Mouse (Mus musculus): Measurements from ENCODE around the gene Alg5. TPM values are rescaled to one million over a fixed set of nuclear protein-coding genes. Genes with fewer than 3 reads are reported as not detected.

Gene Alg5
- polyA plus RNA-seq (2012; rRNA removed; ENCODE audit: low replicate concordance): 19.8 and 23.1 TPM in 2 replicates

GRCm38 (mm10) chr3:54735247-54736046, at the start of gene Alg5, which contains the start of gene Exosc8:
Alg5 (plus strand) TSS chr3:54735539.
Exosc8 (minus strand) TSS chr3:54735393.

GRCm38 (mm10) chr3:54692202-54693055, 42.9 kb upstream of the Alg5 start, which contains the start of gene Supt20:
Supt20 (plus strand) TSS chr3:54692807.

GRCm38 (mm10) chr3:54714253-54714652, 21.1 kb upstream of the Alg5 start, which contains the start of gene Gm21958:
Gm21958 (minus strand) TSS chr3:54714353.

GRCm38 (mm10) chr3:54755145-54756041, 20.1 kb downstream of the Alg5 start, which contains the start of gene Smad9:
Smad9 (plus strand) TSS chr3:54755582.

Other genes with a start within 250 kb of the Alg5 start
- gene Supt20, start 42.7 kb upstream of the Alg5 start, polyA plus RNA-seq (2012; rRNA removed; ENCODE audit: low replicate concordance): 41.4 and 61.6 TPM in 2 replicates
- gene Gm21958, start 21.2 kb upstream of the Alg5 start, polyA plus RNA-seq (2012; rRNA removed; ENCODE audit: low replicate concordance): not detected in 2 replicates
- gene Exosc8, start 146 bp upstream of the Alg5 start, polyA plus RNA-seq (2012; rRNA removed; ENCODE audit: low replicate concordance): 21.0 and 42.6 TPM in 2 replicates
- gene Smad9, start 20.0 kb downstream of the Alg5 start, polyA plus RNA-seq (2012; rRNA removed; ENCODE audit: low replicate concordance): 0.37 and 0.84 TPM in 2 replicates
- gene Rfxap, start 72.3 kb downstream of the Alg5 start, polyA plus RNA-seq (2012; rRNA removed; ENCODE audit: low replicate concordance): 16.3 and 24.1 TPM in 2 replicates
- 0.26 TPM in 1 of 2 replicates, not detected in the other for gene Sertm1, start 180.3 kb downstream of the Alg5 start, polyA plus RNA-seq (2012; rRNA removed; ENCODE audit: low replicate concordance)